Mouse (Mus musculus) cerebellum, adult 18-20 months (tissue): ENCODE measurements at regions not wholly inside any gene's neighbourhood (a gene's known extent, or its start where the extent isn't known, plus 50 kb on each side); places are given as distances from the start of the nearest gene placed in this dataset.

ENCODE experiments used
- DNase-seq, 2 experiments: peaks; one replicate each; pipeline ENCODE4 v3.0.0; 2021

GRCm38 (mm10) chr11:41728839-41729238 lies 271.8 kb downstream of the Gabrg2 start:
- no peak for DNase-seq

- no peak for DNase-seq
Observed at GRCm38 (mm10) chr11:41716616-41717015, 284.0 kb downstream of the Gabrg2 start.

GRCm38 (mm10) chr11:41690682-41691081 lies 310.0 kb downstream of the Gabrg2 start:
- DNase-seq: no peak

- DNase-seq: no peak
Observed at GRCm38 (mm10) chr11:41682991-41683390, 317.7 kb downstream of the Gabrg2 start.

- no peak for DNase-seq
Observed at GRCm38 (mm10) chr11:41652566-41652965, 348.1 kb downstream of the Gabrg2 start.

- no peak for DNase-seq
Observed at GRCm38 (mm10) chr11:41645502-41645891, 355.2 kb downstream of the Gabrg2 start.

GRCm38 (mm10) chr11:41644725-41645501 lies 355.7 kb downstream of the Gabrg2 start:
- DNase-seq: no peak

GRCm38 (mm10) chr11:41644083-41644482 lies 356.6 kb downstream of the Gabrg2 start:
- DNase-seq: no peak

- peak; percentile 25 to 40 for DNase-seq
Observed at GRCm38 (mm10) chr11:41599006-41599405, 401.7 kb downstream of the Gabrg2 start.

GRCm38 (mm10) chr11:41598431-41598830 lies 402.2 kb downstream of the Gabrg2 start:
- DNase-seq: peak; percentile 27 to 36

GRCm38 (mm10) chr11:41591426-41591825 lies 409.2 kb downstream of the Gabrg2 start:
- DNase-seq: peak; percentile 14 to 18
